Mouse (Mus musculus): Measurements from ENCODE around the gene Pga5. TPM values are rescaled to one million over a fixed set of nuclear protein-coding genes. Genes with fewer than 3 reads are reported as not detected.

Gene Pga5
- polyA plus RNA-seq, 1 experiment = 0.07 TPM

DNA sequence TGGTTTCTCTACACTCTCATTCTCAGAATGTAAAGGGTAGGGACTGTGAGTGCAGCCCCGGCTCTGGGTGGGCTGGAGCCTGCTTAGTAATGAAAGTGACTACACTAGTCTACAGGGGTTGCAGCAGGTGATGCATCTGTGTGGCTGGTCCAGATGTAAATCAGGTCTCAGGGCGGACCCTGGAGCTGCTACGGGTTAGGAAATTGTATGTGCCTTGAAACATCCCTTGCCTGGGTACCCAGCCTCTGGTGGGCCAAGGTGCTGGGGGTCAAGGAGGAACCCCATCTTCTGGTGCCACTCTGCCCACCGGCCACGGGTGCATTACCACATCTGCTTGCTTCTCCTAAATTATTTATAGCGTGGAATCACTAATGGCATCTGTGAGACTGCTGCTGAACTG is 36.3 kb upstream of the Pga5 start:
- no peak for TF ChIP-seq CTCF (IDR thresholded peaks at IDR 0.05; ENCODE audit: borderline replicate concordance, extremely low read depth, insufficient read depth, insufficient read length)
- no peak for TF ChIP-seq POLR2A (IDR thresholded peaks at IDR 0.05; ENCODE audit: borderline replicate concordance, extremely low read depth, insufficient read depth, insufficient read length, poor library complexity, severe bottlenecking)

DNA sequence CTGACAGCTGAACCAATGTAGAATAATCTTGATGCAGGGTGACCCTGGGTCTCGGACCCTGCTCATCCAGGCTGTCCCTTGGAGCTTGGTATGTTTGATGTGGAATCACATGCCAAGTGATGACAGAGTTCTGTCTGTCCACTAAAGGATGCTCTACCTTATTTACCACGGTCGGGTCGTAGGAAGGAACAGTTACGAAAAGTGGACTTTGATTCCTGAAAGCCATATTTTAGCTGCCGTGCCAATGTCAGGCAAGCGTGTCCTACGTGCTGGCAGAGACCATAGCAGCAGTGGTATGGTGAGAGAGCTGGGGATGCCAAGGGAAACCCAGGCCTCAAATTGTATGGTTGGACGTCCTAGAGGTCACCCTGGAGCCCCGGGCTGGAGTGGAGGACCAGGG is 35.7 kb upstream of the Pga5 start:
- TF ChIP-seq POLR2A (IDR thresholded peaks at IDR 0.05; ENCODE audit: borderline replicate concordance, extremely low read depth, insufficient read depth, insufficient read length, poor library complexity, severe bottlenecking) (no peak), CTCF (IDR thresholded peaks at IDR 0.05; ENCODE audit: borderline replicate concordance, extremely low read depth, insufficient read depth, insufficient read length) (no peak)
- no peak for DNase-seq (ENCODE audit: low read depth)

More for the DNA sequence above, 36.3 kb upstream of the Pga5 start:
- no peak for DNase-seq (ENCODE audit: low read depth)

GRCm38 (mm10) chr19:10712646-10713045 is 34.8 kb upstream of the Pga5 start:
- TF ChIP-seq POLR2A (IDR thresholded peaks at IDR 0.05; ENCODE audit: borderline replicate concordance, extremely low read depth, insufficient read depth, insufficient read length, poor library complexity, severe bottlenecking) (no peak), CTCF (IDR thresholded peaks at IDR 0.05; ENCODE audit: borderline replicate concordance, extremely low read depth, insufficient read depth, insufficient read length) (no peak)
- no peak for DNase-seq (ENCODE audit: low read depth)

GRCm38 (mm10) chr19:10712194-10712593 is 34.3 kb upstream of the Pga5 start:
- TF ChIP-seq POLR2A (IDR thresholded peaks at IDR 0.05; ENCODE audit: borderline replicate concordance, extremely low read depth, insufficient read depth, insufficient read length, poor library complexity, severe bottlenecking) (no peak), CTCF (IDR thresholded peaks at IDR 0.05; ENCODE audit: borderline replicate concordance, extremely low read depth, insufficient read depth, insufficient read length) (no peak)

GRCm38 (mm10) chr19:10710751-10711150 is 32.9 kb upstream of the Pga5 start:
- DNase-seq (ENCODE audit: low read depth) = no peak
- TF ChIP-seq CTCF (IDR thresholded peaks at IDR 0.05; ENCODE audit: borderline replicate concordance, extremely low read depth, insufficient read depth, insufficient read length) (no peak), POLR2A (IDR thresholded peaks at IDR 0.05; ENCODE audit: borderline replicate concordance, extremely low read depth, insufficient read depth, insufficient read length, poor library complexity, severe bottlenecking) (no peak)

More at GRCm38 (mm10) chr19:10712194-10712593, 34.3 kb upstream of the Pga5 start:
- DNase-seq (ENCODE audit: low read depth) = no peak

- peak; percentile 57 for TF ChIP-seq CTCF (IDR thresholded peaks at IDR 0.05; ENCODE audit: borderline replicate concordance, extremely low read depth, insufficient read depth, insufficient read length)
- no peak for TF ChIP-seq POLR2A (IDR thresholded peaks at IDR 0.05; ENCODE audit: borderline replicate concordance, extremely low read depth, insufficient read depth, insufficient read length, poor library complexity, severe bottlenecking)
- DNase-seq (ENCODE audit: low read depth) = peak; percentile 80
Observed at GRCm38 (mm10) chr19:10710088-10710511, 32.2 kb upstream of the Pga5 start.

GRCm38 (mm10) chr19:10709360-10710087 is 31.7 kb upstream of the Pga5 start:
- peak; percentile 98 for DNase-seq (ENCODE audit: low read depth)
- TF ChIP-seq POLR2A (IDR thresholded peaks at IDR 0.05; ENCODE audit: borderline replicate concordance, extremely low read depth, insufficient read depth, insufficient read length, poor library complexity, severe bottlenecking) = no peak
- TF ChIP-seq CTCF (IDR thresholded peaks at IDR 0.05; ENCODE audit: borderline replicate concordance, extremely low read depth, insufficient read depth, insufficient read length) = peak; percentile 99

DNA sequence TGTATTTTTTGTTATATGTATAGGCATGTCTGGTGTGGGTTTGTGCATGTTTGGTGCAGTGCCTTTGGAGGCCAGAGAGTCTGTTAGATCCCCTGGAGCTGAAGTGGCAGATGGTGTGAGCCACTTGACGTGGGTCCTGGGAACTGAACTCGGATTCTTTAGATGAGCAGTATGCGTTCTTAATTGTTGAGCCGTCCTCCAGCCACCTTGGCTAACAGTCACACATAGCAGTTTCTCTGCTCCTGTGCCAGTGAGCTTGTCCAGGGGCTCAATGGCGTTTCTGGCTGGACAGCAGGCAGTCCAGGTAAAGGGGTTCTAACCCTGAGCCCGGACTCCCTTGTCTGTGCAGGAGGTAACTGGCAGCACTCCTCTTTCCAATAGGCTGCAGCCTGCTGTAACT is 31.0 kb upstream of the Pga5 start:
- peak; percentile 44 for DNase-seq (ENCODE audit: low read depth)
- TF ChIP-seq POLR2A (IDR thresholded peaks at IDR 0.05; ENCODE audit: borderline replicate concordance, extremely low read depth, insufficient read depth, insufficient read length, poor library complexity, severe bottlenecking) = no peak

DNA sequence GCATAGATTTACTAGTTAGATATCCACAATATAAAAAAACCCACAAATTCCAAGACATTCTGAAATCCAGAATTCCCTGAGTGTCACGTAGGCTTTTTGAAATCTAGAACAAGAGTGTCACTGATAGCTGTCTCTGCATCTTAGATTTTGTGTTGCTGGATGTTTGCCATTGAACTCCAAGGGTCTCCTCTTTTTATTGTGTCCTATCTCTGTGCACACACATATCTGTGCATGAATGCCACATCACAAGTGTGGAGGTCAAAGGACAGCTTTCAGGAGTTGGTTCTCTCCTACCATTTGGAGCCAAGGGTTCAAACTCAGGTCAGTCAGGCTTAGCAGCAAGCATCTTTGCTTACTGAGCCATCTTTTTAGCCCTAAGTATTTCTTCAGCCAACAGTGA is 30.0 kb upstream of the Pga5 start:
- no peak for DNase-seq (ENCODE audit: low read depth)
- TF ChIP-seq CTCF (IDR thresholded peaks at IDR 0.05; ENCODE audit: borderline replicate concordance, extremely low read depth, insufficient read depth, insufficient read length) (no peak), POLR2A (IDR thresholded peaks at IDR 0.05; ENCODE audit: borderline replicate concordance, extremely low read depth, insufficient read depth, insufficient read length, poor library complexity, severe bottlenecking) (no peak)

- no peak for TF ChIP-seq POLR2A (IDR thresholded peaks at IDR 0.05; ENCODE audit: borderline replicate concordance, extremely low read depth, insufficient read depth, insufficient read length, poor library complexity, severe bottlenecking)
- DNase-seq (ENCODE audit: low read depth) = no peak
Observed at GRCm38 (mm10) chr19:10707087-10707875, 29.4 kb upstream of the Pga5 start.

GRCm38 (mm10) chr19:10703470-10703869 is 25.6 kb upstream of the Pga5 start:
- no peak for DNase-seq (ENCODE audit: low read depth)
- TF ChIP-seq POLR2A (IDR thresholded peaks at IDR 0.05; ENCODE audit: borderline replicate concordance, extremely low read depth, insufficient read depth, insufficient read length, poor library complexity, severe bottlenecking) = no peak
- TF ChIP-seq CTCF (IDR thresholded peaks at IDR 0.05; ENCODE audit: borderline replicate concordance, extremely low read depth, insufficient read depth, insufficient read length) = no peak

GRCm38 (mm10) chr19:10702125-10702524 is 24.3 kb upstream of the Pga5 start:
- DNase-seq (ENCODE audit: low read depth) = no peak
- TF ChIP-seq POLR2A (IDR thresholded peaks at IDR 0.05; ENCODE audit: borderline replicate concordance, extremely low read depth, insufficient read depth, insufficient read length, poor library complexity, severe bottlenecking) (no peak), CTCF (IDR thresholded peaks at IDR 0.05; ENCODE audit: borderline replicate concordance, extremely low read depth, insufficient read depth, insufficient read length) (no peak)

Measured in brain, embryonic 14.5 days (tissue).